Mouse (Mus musculus): ENCODE results near the gene Ptprg. TPM values are rescaled to one million over a fixed set of nuclear protein-coding genes. Genes with fewer than 3 reads are reported as not detected.

Gene Ptprg
- polyA plus RNA-seq, 1 experiment from 2014 or later, result 30.1 TPM

GRCm38 (mm10) chr14:11604133-11604865 lies 51.0 kb downstream of the Ptprg start:
- no peak for ATAC-seq (replicated peaks)

GRCm38 (mm10) chr14:11608366-11608765 lies 55.0 kb downstream of the Ptprg start:
- H3K9ac ChIP-seq (replicated peaks), result no peak overlapping the region
- no peaks in the 10 kb centered on the region for H3K9me3 ChIP-seq
- no peaks in the 10 kb centered on the region for H3K36me3 ChIP-seq
- H3K4me3 ChIP-seq, result no peak overlapping the region
- H3K27ac ChIP-seq (replicated peaks), result no peak overlapping the region
- no peak for ATAC-seq (replicated peaks)
- no peaks in the 10 kb centered on the region for H3K27me3 ChIP-seq
- WGBS, result 24% methylated on average over 8 of the region's 8 CpGs
- no peak overlapping the region for H3K4me2 ChIP-seq (replicated peaks)
- peaks cover 8% of the 10 kb centered on the region for H3K4me1 ChIP-seq

More at GRCm38 (mm10) chr14:11604133-11604865, 51.0 kb downstream of the Ptprg start:
- Histone ChIP-seq H3K4me2 (replicated peaks) (no peak overlapping the region), H3K9ac (replicated peaks) (no peak overlapping the region), H3K27ac (replicated peaks) (no peak overlapping the region), H3K9me3 (no peaks in the 10 kb centered on the region), H3K27me3 (no peaks in the 10 kb centered on the region), H3K4me1 (peaks cover 13% of the 10 kb centered on the region), H3K4me3 (no peak overlapping the region), H3K36me3 (no peaks in the 10 kb centered on the region)
- 65% methylated on average over 8 of the region's 8 CpGs for WGBS

GRCm38 (mm10) chr14:11609857-11610582 lies 56.7 kb downstream of the Ptprg start:
- Histone ChIP-seq H3K27ac (replicated peaks) (no peak overlapping the region), H3K4me2 (replicated peaks) (no peak overlapping the region), H3K9ac (replicated peaks) (no peak overlapping the region), H3K4me3 (no peak overlapping the region), H3K36me3 (no peaks in the 10 kb centered on the region), H3K9me3 (no peaks in the 10 kb centered on the region), H3K27me3 (no peaks in the 10 kb centered on the region), H3K4me1 (peaks cover 8% of the 10 kb centered on the region)
- 86% methylated on average over 7 of the region's 7 CpGs for WGBS
- no peak for ATAC-seq (replicated peaks)

- Histone ChIP-seq H3K9me3 (no peaks in the 10 kb centered on the region), H3K27me3 (no peaks in the 10 kb centered on the region), H3K4me2 (replicated peaks) (no peak overlapping the region), H3K4me1 (peaks cover 11% of the 10 kb centered on the region), H3K27ac (replicated peaks) (no peak overlapping the region), H3K36me3 (no peaks in the 10 kb centered on the region), H3K4me3 (no peak overlapping the region), H3K9ac (replicated peaks) (no peak overlapping the region)
- 90% methylated on average over 5 of the region's 5 CpGs for WGBS
- ATAC-seq (replicated peaks), result no peak
Measured at GRCm38 (mm10) chr14:11612426-11612825, 59.1 kb downstream of the Ptprg start.

- Histone ChIP-seq H3K4me2 (replicated peaks) (no peak overlapping the region), H3K4me1 (peaks cover 8% of the 10 kb centered on the region), H3K9ac (replicated peaks) (no peak overlapping the region), H3K36me3 (no peaks in the 10 kb centered on the region), H3K27me3 (no peaks in the 10 kb centered on the region), H3K4me3 (no peak overlapping the region), H3K27ac (replicated peaks) (no peak overlapping the region), H3K9me3 (no peaks in the 10 kb centered on the region)
- ATAC-seq (replicated peaks), result no peak
- 94% methylated on average over 3 of the region's 3 CpGs for WGBS
Measured at GRCm38 (mm10) chr14:11613146-11613545, 59.8 kb downstream of the Ptprg start.

- Histone ChIP-seq H3K4me1 (peaks cover 4% of the 10 kb centered on the region), H3K27ac (replicated peaks) (no peak overlapping the region), H3K4me3 (no peak overlapping the region), H3K4me2 (replicated peaks) (no peak overlapping the region), H3K27me3 (no peaks in the 10 kb centered on the region), H3K36me3 (no peaks in the 10 kb centered on the region), H3K9ac (replicated peaks) (no peak overlapping the region), H3K9me3 (no peaks in the 10 kb centered on the region)
- no peak for ATAC-seq (replicated peaks)
- WGBS, result 58% methylated on average over 3 of the region's 3 CpGs
Measured at GRCm38 (mm10) chr14:11615697-11616096, 62.4 kb downstream of the Ptprg start.

GRCm38 (mm10) chr14:11617362-11617761 lies 64.0 kb downstream of the Ptprg start:
- no peak overlapping the region for H3K9ac ChIP-seq (replicated peaks)
- no peaks in the 10 kb centered on the region for H3K36me3 ChIP-seq
- ATAC-seq (replicated peaks), result 0 out of 2 replicates have a peak, but pooled peaks have one; percentile 32
- no peaks in the 10 kb centered on the region for H3K9me3 ChIP-seq
- H3K27me3 ChIP-seq, result no peaks in the 10 kb centered on the region
- H3K4me2 ChIP-seq (replicated peaks), result no peak overlapping the region
- H3K4me1 ChIP-seq, result peaks cover 11% of the 10 kb centered on the region
- 56% methylated on average over 6 of the region's 6 CpGs for WGBS
- H3K27ac ChIP-seq (replicated peaks), result no peak overlapping the region
- no peak overlapping the region for H3K4me3 ChIP-seq

GRCm38 (mm10) chr14:11618140-11618705 lies 64.9 kb downstream of the Ptprg start:
- Histone ChIP-seq H3K27ac (replicated peaks) (no peak overlapping the region), H3K4me3 (no peak overlapping the region), H3K36me3 (no peaks in the 10 kb centered on the region), H3K9ac (replicated peaks) (no peak overlapping the region), H3K4me2 (replicated peaks) (no peak overlapping the region), H3K27me3 (no peaks in the 10 kb centered on the region), H3K9me3 (no peaks in the 10 kb centered on the region), H3K4me1 (peaks cover 11% of the 10 kb centered on the region)
- ATAC-seq (replicated peaks), result no peak
- 77% methylated on average over 6 of the region's 6 CpGs for WGBS

GRCm38 (mm10) chr14:11619606-11620005 lies 66.3 kb downstream of the Ptprg start:
- Histone ChIP-seq H3K27ac (replicated peaks) (no peak overlapping the region), H3K9ac (replicated peaks) (no peak overlapping the region), H3K4me3 (no peak overlapping the region), H3K4me1 (peaks cover 11% of the 10 kb centered on the region), H3K4me2 (replicated peaks) (no peak overlapping the region), H3K9me3 (no peaks in the 10 kb centered on the region), H3K27me3 (no peaks in the 10 kb centered on the region), H3K36me3 (no peaks in the 10 kb centered on the region)
- 89% methylated on average over 7 of the region's 7 CpGs for WGBS
- no peak for ATAC-seq (replicated peaks)

- Histone ChIP-seq H3K4me2 (replicated peaks) (no peak overlapping the region), H3K36me3 (no peaks in the 10 kb centered on the region), H3K27ac (replicated peaks) (no peak overlapping the region), H3K27me3 (no peaks in the 10 kb centered on the region), H3K9ac (replicated peaks) (no peak overlapping the region), H3K4me1 (peaks cover 11% of the 10 kb centered on the region), H3K9me3 (no peaks in the 10 kb centered on the region), H3K4me3 (no peak overlapping the region)
- 79% methylated on average over 6 of the region's 6 CpGs for WGBS
- no peak for ATAC-seq (replicated peaks)
Measured at GRCm38 (mm10) chr14:11620314-11620713, 67.0 kb downstream of the Ptprg start.

- 21% methylated on average over 10 of the region's 10 CpGs for WGBS
- Histone ChIP-seq H3K4me3 (no peak overlapping the region), H3K9me3 (no peaks in the 10 kb centered on the region), H3K4me2 (replicated peaks) (no peak overlapping the region), H3K27ac (replicated peaks) (no peak overlapping the region), H3K36me3 (no peaks in the 10 kb centered on the region), H3K27me3 (no peaks in the 10 kb centered on the region), H3K4me1 (peaks cover 9% of the 10 kb centered on the region), H3K9ac (replicated peaks) (no peak overlapping the region)
- ATAC-seq (replicated peaks), result no peak
Measured at GRCm38 (mm10) chr14:11620962-11621568, 67.7 kb downstream of the Ptprg start.

- WGBS, result 76% methylated on average over 4 of the region's 4 CpGs
- Histone ChIP-seq H3K4me3 (no peak overlapping the region), H3K27ac (replicated peaks) (no peak overlapping the region), H3K36me3 (no peaks in the 10 kb centered on the region), H3K9ac (replicated peaks) (no peak overlapping the region), H3K4me1 (peaks cover 9% of the 10 kb centered on the region), H3K4me2 (replicated peaks) (no peak overlapping the region), H3K27me3 (no peaks in the 10 kb centered on the region), H3K9me3 (no peaks in the 10 kb centered on the region)
- ATAC-seq (replicated peaks), result no peak
Measured at GRCm38 (mm10) chr14:11623576-11623975, 70.2 kb downstream of the Ptprg start.
